Mouse (Mus musculus): ENCODE data around the gene Hnrnpdl.

Hnrnpdl gene

GRCm38 (mm10) chr5:100039602-100040142 lies at the start of gene Hnrnpdl, which contains the start of gene Enoph1:
Gene Hnrnpdl (minus strand): TSS chr5:100039664.
Gene Enoph1 (plus strand): TSS chr5:100039985.
- peak; percentile 98 to 99 for DNase-seq (ENCODE audit: low spot score in 2 of 2)

DNA sequence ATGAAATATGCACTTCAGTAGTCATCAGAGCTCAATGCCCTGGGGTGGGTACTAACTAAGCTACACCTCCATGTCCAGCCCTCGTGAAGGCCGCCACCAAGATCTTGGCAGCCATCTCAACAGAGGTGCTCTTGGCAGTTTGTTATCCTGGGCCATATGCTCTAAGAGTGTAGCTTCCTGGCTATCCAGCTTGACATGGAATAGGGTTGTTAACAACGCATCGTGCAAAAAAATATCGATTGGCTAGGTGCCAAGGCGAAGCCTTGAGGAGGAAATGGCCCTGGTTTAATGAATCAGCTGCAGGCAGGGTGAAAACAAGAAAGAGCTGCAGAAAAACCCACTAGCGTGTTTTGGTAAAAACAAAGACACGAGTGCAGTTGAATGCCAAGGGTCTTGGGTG lies 45.6 kb upstream of the Hnrnpdl start:
- no peak for DNase-seq (ENCODE audit: low spot score in 2 of 2)

GRCm38 (mm10) chr5:100083953-100084562 lies 44.6 kb upstream of the Hnrnpdl start:
- no peak for DNase-seq (ENCODE audit: low spot score in 2 of 2)

- no peak for DNase-seq (ENCODE audit: low spot score in 2 of 2)
Measured at GRCm38 (mm10) chr5:100082006-100082405, 42.5 kb upstream of the Hnrnpdl start.

DNA sequence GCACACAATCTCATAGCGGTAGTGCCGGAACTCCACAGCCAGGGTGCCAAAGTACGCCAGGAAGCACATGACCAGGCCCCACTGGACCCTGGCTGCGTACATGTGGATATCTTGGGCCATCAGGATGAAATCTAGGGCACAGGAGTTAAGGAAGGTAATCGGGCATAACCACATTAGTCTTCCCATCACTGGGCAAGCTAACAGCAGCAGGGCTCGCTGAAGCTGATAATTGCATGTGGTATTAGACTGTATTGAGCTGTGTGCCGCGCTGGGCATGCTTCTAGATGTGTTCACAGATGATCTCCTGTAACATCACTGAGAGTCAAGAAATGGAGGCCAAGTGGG lies 40.4 kb upstream of the Hnrnpdl start:
- DNase-seq (ENCODE audit: low spot score in 2 of 2), result no peak

- DNase-seq (ENCODE audit: low spot score in 2 of 2), result no peak
Measured at GRCm38 (mm10) chr5:100079040-100079930, 39.8 kb upstream of the Hnrnpdl start.

- DNase-seq (ENCODE audit: low spot score in 2 of 2), result no peak
Measured at GRCm38 (mm10) chr5:100074571-100074970, 35.1 kb upstream of the Hnrnpdl start.

DNA sequence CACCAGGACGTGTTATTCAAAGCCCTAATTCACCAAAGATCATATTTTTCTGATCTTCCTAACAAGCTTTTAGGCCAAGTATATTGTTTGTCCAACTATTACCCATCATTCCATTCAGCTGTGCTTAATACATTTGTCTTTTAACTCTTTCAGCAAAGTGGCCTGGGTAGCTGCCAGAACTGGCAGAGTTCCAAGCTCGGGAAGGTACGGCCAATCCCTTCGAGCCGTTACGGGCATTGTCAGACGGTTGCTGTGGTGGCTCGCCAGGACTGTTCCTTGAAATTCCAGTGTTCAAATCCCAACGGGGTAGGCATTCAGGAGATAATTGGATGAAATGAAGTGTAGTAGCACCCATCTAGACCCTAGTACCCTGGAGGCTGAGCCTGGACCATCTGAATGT lies 33.1 kb upstream of the Hnrnpdl start:
- no peak for DNase-seq (ENCODE audit: low spot score in 2 of 2)

DNA sequence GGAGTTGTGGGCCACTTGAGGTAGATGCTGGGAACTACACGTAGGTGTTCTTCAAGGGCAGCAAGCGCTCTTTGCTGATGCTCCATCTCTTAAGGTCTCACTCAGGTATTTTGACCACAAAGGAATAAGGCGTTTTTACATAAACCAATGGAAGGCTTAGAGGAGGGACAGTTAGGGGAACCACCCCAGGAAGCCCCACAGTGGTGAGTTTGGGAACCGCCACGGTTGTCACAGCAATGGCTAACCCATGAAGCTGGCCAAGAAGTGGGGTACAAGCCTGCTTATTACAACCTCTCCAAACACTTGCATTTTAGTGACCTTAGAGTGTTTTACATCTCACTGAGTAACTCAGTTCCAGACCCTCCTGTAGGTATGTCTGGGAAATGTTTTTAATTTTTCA lies 32.1 kb upstream of the Hnrnpdl start:
- DNase-seq (ENCODE audit: low spot score in 2 of 2), result no peak

DNA sequence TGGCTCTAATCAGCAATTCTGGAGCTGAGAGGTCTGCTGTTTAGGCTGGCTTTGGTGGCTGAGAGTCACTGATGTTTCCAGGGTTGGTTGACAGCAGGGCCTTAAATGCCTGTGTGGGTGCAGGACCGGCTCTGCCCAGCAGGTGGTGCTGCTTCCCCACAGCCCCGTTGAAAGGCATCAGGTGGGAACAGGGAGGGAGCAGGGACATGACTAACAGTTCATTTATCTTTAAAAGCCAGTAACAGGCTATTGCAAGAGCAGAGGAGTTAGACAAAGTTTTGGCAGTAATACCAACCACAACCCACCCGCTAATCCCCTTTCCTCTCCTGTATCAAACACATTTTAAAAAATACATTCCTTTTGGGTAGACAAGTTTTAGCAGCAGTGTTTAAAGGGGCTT lies 30.8 kb upstream of the Hnrnpdl start:
- peak; percentile 79 to 87 for DNase-seq (ENCODE audit: low spot score in 2 of 2)

GRCm38 (mm10) chr5:100069526-100069925 lies 30.1 kb upstream of the Hnrnpdl start:
- no peak for DNase-seq (ENCODE audit: low spot score in 2 of 2)

- no peak for DNase-seq (ENCODE audit: low spot score in 2 of 2)
Measured at GRCm38 (mm10) chr5:100067579-100067978, 28.1 kb upstream of the Hnrnpdl start.

DNA sequence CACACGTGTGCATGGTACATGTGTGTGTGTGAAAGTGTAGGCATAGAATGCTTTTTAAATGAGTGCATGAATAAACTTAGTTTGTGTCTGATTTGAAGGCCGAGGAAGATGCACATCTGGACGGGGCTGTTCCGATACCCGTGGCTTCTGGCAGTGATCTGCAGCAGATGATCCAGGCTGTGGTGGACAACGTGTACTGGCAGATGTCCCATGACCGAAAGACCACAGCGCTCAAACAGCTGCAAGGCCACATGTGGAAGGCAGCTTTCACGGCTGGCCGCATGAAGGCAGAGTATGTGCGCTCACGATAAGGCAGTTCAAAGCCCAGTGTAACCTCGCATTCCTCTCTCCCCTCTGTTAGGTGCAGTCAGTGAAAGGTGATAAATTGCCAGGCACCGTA lies 21.4 kb upstream of the Hnrnpdl start:
- no peak for DNase-seq (ENCODE audit: low spot score in 2 of 2)

GRCm38 (mm10) chr5:100059326-100059725 lies 19.9 kb upstream of the Hnrnpdl start:
- DNase-seq (ENCODE audit: low spot score in 2 of 2), result no peak

DNA sequence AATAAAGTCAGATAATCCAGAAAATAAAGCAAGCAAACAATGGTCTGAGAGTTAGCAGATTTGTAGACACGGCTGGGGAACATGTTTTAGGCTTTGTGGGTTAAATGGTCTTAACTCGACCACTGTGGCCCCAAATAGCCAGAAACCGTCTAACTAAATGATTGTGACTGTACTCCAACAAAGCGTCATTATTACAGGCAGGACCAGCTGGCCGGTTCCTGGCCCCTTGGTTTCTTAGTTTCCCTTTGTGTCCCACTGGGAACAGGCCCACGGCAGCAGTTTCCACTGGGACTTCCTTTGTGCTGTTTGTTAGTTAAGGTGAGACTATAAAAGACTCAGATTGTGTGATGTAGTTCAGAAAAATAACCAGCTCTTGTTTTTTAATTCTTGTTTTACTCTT lies 19.3 kb upstream of the Hnrnpdl start:
- no peak for DNase-seq (ENCODE audit: low spot score in 2 of 2)

DNA sequence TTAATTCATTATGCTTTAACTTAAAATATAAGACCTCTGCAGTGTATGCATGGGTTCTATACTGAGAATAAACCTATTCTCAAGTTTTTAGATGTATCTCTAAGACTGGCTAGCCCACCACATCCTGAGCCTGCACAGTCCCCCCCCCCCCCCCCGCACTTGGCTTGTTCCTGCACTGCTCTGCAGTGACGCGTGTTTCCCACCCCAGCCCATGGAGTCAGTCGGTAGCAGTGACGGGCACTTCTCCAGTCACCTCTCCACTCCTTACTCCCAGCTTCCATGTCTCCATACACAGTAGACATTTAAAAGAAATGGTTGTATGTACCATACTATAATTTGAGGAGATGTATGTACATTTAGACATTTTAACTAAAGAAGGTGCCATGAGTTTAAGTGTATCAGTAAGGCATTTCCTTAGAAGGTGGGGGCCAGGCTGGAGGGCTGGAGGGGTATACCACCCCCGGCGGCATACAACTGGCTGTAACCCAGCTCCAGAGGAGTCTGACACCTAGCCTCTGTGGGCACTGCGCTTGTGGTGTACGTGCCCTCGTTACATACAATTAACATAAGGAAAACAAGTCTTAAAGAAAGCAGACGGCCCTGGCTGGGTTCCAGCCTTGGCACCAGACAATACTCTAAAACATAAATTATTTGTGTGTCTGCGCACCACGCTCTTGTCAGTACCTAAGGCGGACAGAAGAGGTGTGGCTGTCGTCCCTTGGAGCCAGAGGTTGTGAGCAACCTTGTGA lies 18.2 kb upstream of the Hnrnpdl start:
- peak in 1 of 2 experiments; percentile 50 for DNase-seq (ENCODE audit: low spot score in 2 of 2)

GRCm38 (mm10) chr5:100055866-100056369 lies 16.5 kb upstream of the Hnrnpdl start:
- DNase-seq (ENCODE audit: low spot score in 2 of 2), result no peak

- DNase-seq (ENCODE audit: low spot score in 2 of 2), result no peak
Measured at GRCm38 (mm10) chr5:100054807-100055547, 15.5 kb upstream of the Hnrnpdl start.

- DNase-seq (ENCODE audit: low spot score in 2 of 2), result no peak
Measured at GRCm38 (mm10) chr5:100052728-100053127, 13.3 kb upstream of the Hnrnpdl start.

DNA sequence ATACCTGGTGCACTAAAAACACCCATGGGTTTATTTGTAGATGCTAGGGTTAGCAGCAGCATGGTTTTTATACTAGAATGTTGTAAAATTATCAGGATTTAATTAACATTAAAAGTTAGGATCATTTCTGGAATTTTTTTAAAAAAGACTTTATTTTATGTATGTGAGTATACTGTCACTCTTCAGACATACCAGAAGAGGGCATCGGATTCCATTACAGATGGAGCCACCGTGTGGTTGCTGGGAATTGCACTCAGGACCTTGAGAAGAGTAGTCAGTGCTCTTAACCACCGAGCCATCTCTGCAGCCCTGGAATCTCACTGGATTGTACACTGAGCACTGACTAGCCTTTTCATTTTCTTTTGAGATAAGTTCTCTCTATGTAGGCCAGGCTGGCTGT lies 10.4 kb upstream of the Hnrnpdl start:
- no peak for DNase-seq (ENCODE audit: low spot score in 2 of 2)

- no peak for DNase-seq (ENCODE audit: low spot score in 2 of 2)
Measured at GRCm38 (mm10) chr5:100047871-100048270, 8.4 kb upstream of the Hnrnpdl start.
